Mouse (Mus musculus): Measurements from ENCODE around the gene Mettl7a2. TPM values are rescaled to one million over a fixed set of nuclear protein-coding genes. Genes with fewer than 3 reads are reported as not detected.
"Not testable (repeated sequence)": the region's sequence is repeated elsewhere in the genome, so short reads cannot be mapped to it uniquely, and the experiment has no call there.

The Mettl7a2 gene
- total RNA-seq, 1 experiment = 1.4 TPM

- Histone ChIP-seq H3K9me3 (ENCODE audit: control insufficient read depth, insufficient read depth, low read depth, low read length) (no peaks in the 10 kb centered on the region), H3K4me3 (ENCODE audit: insufficient read depth in 1 of 2, low read depth in 1 of 2, low read length in 2 of 2, poor library complexity in 1 of 2, severe bottlenecking in 1 of 2) (no peak overlapping the region), H3K27ac (ENCODE audit: insufficient read depth, low read depth, low read length, poor library complexity, severe bottlenecking) (no peak overlapping the region; the same call in 1 of the 2 replicates), H3K9ac (ENCODE audit: insufficient read depth, low read depth, low read length, poor library complexity, severe bottlenecking) (no peak overlapping the region), H3K4me1 (ENCODE audit: control insufficient read depth in 2 of 2, insufficient read depth in 2 of 2, low read length in 2 of 2, poor library complexity in 1 of 2) (peaks cover 0 to 9% of the 10 kb centered on the region in 2 experiments; a peak in 2 of 4 replicates), H3K36me3 (ENCODE audit: control insufficient read depth, insufficient read depth, low read length, poor library complexity, severe bottlenecking) (no peaks in the 10 kb centered on the region)
- no peak for DNase-seq (ENCODE audit: low read depth, low spot score)
- TF ChIP-seq MAFK (IDR thresholded peaks at IDR 0.05; ENCODE audit: insufficient read depth, low read depth, low read length) (no peak), ZC3H11A (IDR thresholded peaks at IDR 0.05; ENCODE audit: borderline replicate concordance, low read depth, low read length) (no peak), CHD2 (IDR thresholded peaks at IDR 0.05; ENCODE audit: low read depth, low read length) (no peak), HCFC1 (IDR thresholded peaks at IDR 0.05; ENCODE audit: borderline replicate concordance, insufficient read depth, low read length) (no peak), ZNF384 (IDR thresholded peaks at IDR 0.05; ENCODE audit: low read depth, low read length) (no peak)
- in situ Hi-C loops (cut with MboI; ENCODE audit: low sequenced_read_pairs in 2 of 2, unreplicated experiment in 2 of 2) = no loop called here
These were observed 32.6 kb upstream of the Mettl7a2 start for GRCm38 (mm10) chr15:100320295-100320905.

- H3K9ac ChIP-seq (ENCODE audit: insufficient read depth, low read depth, low read length, poor library complexity, severe bottlenecking) = no peak overlapping the region
- no peak overlapping the region for H3K27ac ChIP-seq (ENCODE audit: insufficient read depth, low read depth, low read length, poor library complexity, severe bottlenecking)
- in situ Hi-C loops (cut with MboI; ENCODE audit: low sequenced_read_pairs in 2 of 2, unreplicated experiment in 2 of 2) = no loop called here
- peaks cover 0 to 9% of the 10 kb centered on the region in 2 experiments; a peak in 2 of 4 replicates for H3K4me1 ChIP-seq (ENCODE audit: control insufficient read depth in 2 of 2, insufficient read depth in 2 of 2, low read length in 2 of 2, poor library complexity in 1 of 2)
- H3K4me3 ChIP-seq (ENCODE audit: insufficient read depth in 1 of 2, low read depth in 1 of 2, low read length in 2 of 2, poor library complexity in 1 of 2, severe bottlenecking in 1 of 2) = no peak overlapping the region
- TF ChIP-seq ZC3H11A (IDR thresholded peaks at IDR 0.05; ENCODE audit: borderline replicate concordance, low read depth, low read length) (no peak), HCFC1 (IDR thresholded peaks at IDR 0.05; ENCODE audit: borderline replicate concordance, insufficient read depth, low read length) (no peak), MAFK (IDR thresholded peaks at IDR 0.05; ENCODE audit: insufficient read depth, low read depth, low read length) (no peak), CHD2 (IDR thresholded peaks at IDR 0.05; ENCODE audit: low read depth, low read length) (no peak), ZNF384 (IDR thresholded peaks at IDR 0.05; ENCODE audit: low read depth, low read length) (no peak)
- no peaks in the 10 kb centered on the region for H3K9me3 ChIP-seq (ENCODE audit: control insufficient read depth, insufficient read depth, low read depth, low read length)
- H3K36me3 ChIP-seq (ENCODE audit: control insufficient read depth, insufficient read depth, low read length, poor library complexity, severe bottlenecking) = no peaks in the 10 kb centered on the region
- DNase-seq (ENCODE audit: low read depth, low spot score) = no peak
These were observed 31.9 kb upstream of the Mettl7a2 start for GRCm38 (mm10) chr15:100321134-100321533.

- no peak for DNase-seq (ENCODE audit: low read depth, low spot score)
- in situ Hi-C loops (cut with MboI; ENCODE audit: low sequenced_read_pairs in 2 of 2, unreplicated experiment in 2 of 2) = no loop called here
- H3K9me3 ChIP-seq (ENCODE audit: control insufficient read depth, insufficient read depth, low read depth, low read length) = no peaks in the 10 kb centered on the region
- no peak overlapping the region for H3K27ac ChIP-seq (ENCODE audit: insufficient read depth, low read depth, low read length, poor library complexity, severe bottlenecking)
- no peaks in the 10 kb centered on the region for H3K36me3 ChIP-seq (ENCODE audit: control insufficient read depth, insufficient read depth, low read length, poor library complexity, severe bottlenecking)
- H3K9ac ChIP-seq (ENCODE audit: insufficient read depth, low read depth, low read length, poor library complexity, severe bottlenecking) = no peak overlapping the region
- TF ChIP-seq ZNF384 (IDR thresholded peaks at IDR 0.05; ENCODE audit: low read depth, low read length) (peak; percentile 87), MAFK (IDR thresholded peaks at IDR 0.05; ENCODE audit: insufficient read depth, low read depth, low read length) (no peak), CHD2 (IDR thresholded peaks at IDR 0.05; ENCODE audit: low read depth, low read length) (0 out of 2 replicates have a peak, but pooled peaks have one; percentile 68)
- H3K4me3 ChIP-seq (ENCODE audit: insufficient read depth in 1 of 2, low read depth in 1 of 2, low read length in 2 of 2, poor library complexity in 1 of 2, severe bottlenecking in 1 of 2) = no peak overlapping the region
- peaks cover 0 to 9% of the 10 kb centered on the region in 2 experiments; a peak in 2 of 4 replicates for H3K4me1 ChIP-seq (ENCODE audit: control insufficient read depth in 2 of 2, insufficient read depth in 2 of 2, low read length in 2 of 2, poor library complexity in 1 of 2)
These were observed 28.9 kb upstream of the Mettl7a2 start for GRCm38 (mm10) chr15:100324021-100324591.

GRCm38 (mm10) chr15:100325235-100325634 lies 27.8 kb upstream of the Mettl7a2 start:
- Histone ChIP-seq H3K36me3 (ENCODE audit: control insufficient read depth, insufficient read depth, low read length, poor library complexity, severe bottlenecking) (no peaks in the 10 kb centered on the region), H3K27ac (ENCODE audit: insufficient read depth, low read depth, low read length, poor library complexity, severe bottlenecking) (no peak overlapping the region), H3K9ac (ENCODE audit: insufficient read depth, low read depth, low read length, poor library complexity, severe bottlenecking) (no peak overlapping the region), H3K9me3 (ENCODE audit: control insufficient read depth, insufficient read depth, low read depth, low read length) (no peaks in the 10 kb centered on the region), H3K4me3 (ENCODE audit: insufficient read depth in 1 of 2, low read depth in 1 of 2, low read length in 2 of 2, poor library complexity in 1 of 2, severe bottlenecking in 1 of 2) (no peak overlapping the region), H3K4me1 (ENCODE audit: control insufficient read depth in 2 of 2, insufficient read depth in 2 of 2, low read length in 2 of 2, poor library complexity in 1 of 2) (peaks cover 0 to 4% of the 10 kb centered on the region in 2 experiments; a peak in 1 of 4 replicates)
- in situ Hi-C loops (cut with MboI; ENCODE audit: low sequenced_read_pairs in 2 of 2, unreplicated experiment in 2 of 2) = no loop called here
- TF ChIP-seq ZC3H11A (IDR thresholded peaks at IDR 0.05; ENCODE audit: borderline replicate concordance, low read depth, low read length) = no peak
- no peak for TF ChIP-seq MAFK (IDR thresholded peaks at IDR 0.05; ENCODE audit: insufficient read depth, low read depth, low read length)
- no peak for TF ChIP-seq CHD2 (IDR thresholded peaks at IDR 0.05; ENCODE audit: low read depth, low read length)
- no peak for TF ChIP-seq HCFC1 (IDR thresholded peaks at IDR 0.05; ENCODE audit: borderline replicate concordance, insufficient read depth, low read length)
- no peak for TF ChIP-seq ZNF384 (IDR thresholded peaks at IDR 0.05; ENCODE audit: low read depth, low read length)
- DNase-seq (ENCODE audit: low read depth, low spot score) = no peak

- not testable (repeated sequence) for H3K4me1 ChIP-seq (ENCODE audit: control insufficient read depth in 2 of 2, insufficient read depth in 2 of 2, low read length in 2 of 2, poor library complexity in 1 of 2)
These were observed 24.9 kb upstream of the Mettl7a2 start for GRCm38 (mm10) chr15:100328089-100328488.

GRCm38 (mm10) chr15:100329336-100329735 lies 23.7 kb upstream of the Mettl7a2 start:
- H3K27ac ChIP-seq (ENCODE audit: insufficient read depth, low read depth, low read length, poor library complexity, severe bottlenecking); H3K9me3 ChIP-seq (ENCODE audit: control insufficient read depth, insufficient read depth, low read depth, low read length); H3K36me3 ChIP-seq (ENCODE audit: control insufficient read depth, insufficient read depth, low read length, poor library complexity, severe bottlenecking); H3K9ac ChIP-seq (ENCODE audit: insufficient read depth, low read depth, low read length, poor library complexity, severe bottlenecking); H3K4me3 ChIP-seq (ENCODE audit: insufficient read depth in 1 of 2, low read depth in 1 of 2, low read length in 2 of 2, poor library complexity in 1 of 2, severe bottlenecking in 1 of 2); in situ Hi-C loops (cut with MboI; ENCODE audit: low sequenced_read_pairs in 2 of 2, unreplicated experiment in 2 of 2); DNase-seq (ENCODE audit: low read depth, low spot score); H3K4me1 ChIP-seq (ENCODE audit: control insufficient read depth in 2 of 2, insufficient read depth in 2 of 2, low read length in 2 of 2, poor library complexity in 1 of 2): not testable (repeated sequence)

More at GRCm38 (mm10) chr15:100328089-100328488, 24.9 kb upstream of the Mettl7a2 start:
- in situ Hi-C loops (cut with MboI; ENCODE audit: low sequenced_read_pairs in 2 of 2, unreplicated experiment in 2 of 2); DNase-seq (ENCODE audit: low read depth, low spot score); H3K4me3 ChIP-seq (ENCODE audit: insufficient read depth in 1 of 2, low read depth in 1 of 2, low read length in 2 of 2, poor library complexity in 1 of 2, severe bottlenecking in 1 of 2); H3K27ac ChIP-seq (ENCODE audit: insufficient read depth, low read depth, low read length, poor library complexity, severe bottlenecking); H3K9ac ChIP-seq (ENCODE audit: insufficient read depth, low read depth, low read length, poor library complexity, severe bottlenecking); H3K9me3 ChIP-seq (ENCODE audit: control insufficient read depth, insufficient read depth, low read depth, low read length); H3K36me3 ChIP-seq (ENCODE audit: control insufficient read depth, insufficient read depth, low read length, poor library complexity, severe bottlenecking): not testable (repeated sequence)

Measured in ES-E14 (cell line).